Mouse (Mus musculus) macrophage (primary cell): Measurements from ENCODE around the gene Zfp652. TPM values are rescaled to one million over a fixed set of nuclear protein-coding genes. Genes with fewer than 3 reads are reported as not detected.
"Not testable (repeated sequence)": the region's sequence is repeated elsewhere in the genome, so short reads cannot be mapped to it uniquely, and the experiment has no call there.

ENCODE experiments used
- H3K27ac ChIP-seq: fragments of 350-480 bp; formaldehyde crosslinking; 2 replicates; pipeline ENCODE4 v1.9.0; 2021
- H3K36me3 ChIP-seq: fragments of 350-480 bp; formaldehyde crosslinking; 2 replicates; pipeline ENCODE4 v1.9.0; 2021; ENCODE audit errors: inconsistent target
- H3K4me3 ChIP-seq: fragments of 350-480 bp; formaldehyde crosslinking; 2 replicates; pipeline ENCODE4 v1.9.0; 2021; ENCODE audit errors: inconsistent target
- H3K79me2 ChIP-seq: fragments of 350-480 bp; formaldehyde crosslinking; 2 replicates; pipeline ENCODE4 v1.9.0; 2021; ENCODE audit errors: inconsistent target
- WGBS: methylation state at CpG from one replicate; pipeline ENCODE4 v1.1.7; 2026; ENCODE audit warnings: inconsistent platforms; ENCODE audit not compliant: missing documents; 5-methylcytosine and 5-hydroxymethylcytosine counted together
- polyA plus RNA-seq: library from polyadenylated mRNA; stranded (reverse); fragments of 250-400 nt; gene quantifications from 3 replicates; pipeline ENCODE4 v1.2.4, GENCODE M21; 2018; ENCODE audit warnings: inconsistent platforms

The Zfp652 gene
- polyA plus RNA-seq, 1 experiment from 2014 or later = 26.2 TPM

GRCm38 (mm10) chr11:95726156-95726555 lies 13.7 kb downstream of the Zfp652 start:
- Histone ChIP-seq H3K4me3 (no peak overlapping the region), H3K27ac (no peak overlapping the region), H3K79me2 (peaks cover 100% of the 10 kb centered on the region), H3K36me3 (no peaks in the 10 kb centered on the region)
- WGBS = 97% methylated on average over 4 of the region's 4 CpGs

GRCm38 (mm10) chr11:95727947-95728346 lies 15.5 kb downstream of the Zfp652 start:
- Histone ChIP-seq H3K27ac (no peak overlapping the region), H3K36me3 (no peaks in the 10 kb centered on the region), H3K79me2 (peaks cover 100% of the 10 kb centered on the region), H3K4me3 (no peak overlapping the region)
- 96% methylated on average over 5 of the region's 5 CpGs for WGBS

DNA sequence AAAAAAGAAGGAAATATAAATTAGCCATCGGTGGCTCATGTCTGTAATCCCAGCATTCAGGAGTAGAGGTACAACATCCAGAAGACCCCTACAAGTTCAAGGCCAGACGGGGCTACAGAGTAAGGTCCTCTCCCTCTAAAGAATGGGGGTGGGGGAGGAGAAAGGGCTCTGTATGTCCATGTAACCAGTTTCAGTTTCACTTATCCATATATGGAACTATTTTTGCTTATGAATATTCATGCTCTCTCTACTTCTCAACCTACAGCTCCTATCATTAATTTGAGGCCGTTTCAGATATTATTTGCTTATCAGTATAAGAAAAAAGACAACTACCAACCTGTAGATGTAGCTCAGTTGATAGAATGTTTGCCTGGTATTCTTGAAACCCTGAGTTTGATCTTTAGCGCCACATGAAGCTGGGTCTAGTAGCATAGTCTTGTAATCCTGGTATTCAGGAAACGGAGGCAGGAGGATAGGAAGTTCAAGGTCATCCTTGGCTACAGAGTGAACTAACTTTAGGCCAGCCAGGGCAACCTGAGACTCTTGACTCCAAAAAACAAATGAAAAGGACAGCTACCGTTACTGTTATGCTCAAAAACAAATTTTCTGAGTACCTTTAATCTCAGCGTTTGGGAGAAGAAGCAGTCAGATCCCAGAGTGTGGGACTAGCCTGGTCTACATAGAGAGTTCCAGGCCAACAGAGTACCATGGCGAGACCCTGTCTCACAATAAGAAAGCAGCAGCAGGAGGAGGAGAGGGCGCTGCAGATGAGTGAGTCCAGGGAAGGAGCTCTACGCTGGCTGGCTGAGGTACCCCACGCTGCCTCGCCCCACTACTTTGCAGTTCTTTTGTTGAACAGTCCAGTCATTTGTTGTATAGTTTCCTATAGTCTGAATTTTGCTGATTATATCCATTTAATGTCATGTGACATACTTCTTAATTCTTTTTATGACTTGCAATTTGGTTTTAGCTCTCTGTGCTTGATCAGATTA lies 16.7 kb downstream of the Zfp652 start:
- H3K36me3 ChIP-seq = no peaks in the 10 kb centered on the region
- H3K4me3 ChIP-seq = peak overlapping the region; percentile 15; the same call in 1 of the 2 replicates
- H3K27ac ChIP-seq = peak overlapping the region; percentile 4; the same call in 1 of the 2 replicates
- H3K79me2 ChIP-seq = peaks cover 100% of the 10 kb centered on the region
- 64% methylated on average over 12 of the region's 12 CpGs for WGBS

DNA sequence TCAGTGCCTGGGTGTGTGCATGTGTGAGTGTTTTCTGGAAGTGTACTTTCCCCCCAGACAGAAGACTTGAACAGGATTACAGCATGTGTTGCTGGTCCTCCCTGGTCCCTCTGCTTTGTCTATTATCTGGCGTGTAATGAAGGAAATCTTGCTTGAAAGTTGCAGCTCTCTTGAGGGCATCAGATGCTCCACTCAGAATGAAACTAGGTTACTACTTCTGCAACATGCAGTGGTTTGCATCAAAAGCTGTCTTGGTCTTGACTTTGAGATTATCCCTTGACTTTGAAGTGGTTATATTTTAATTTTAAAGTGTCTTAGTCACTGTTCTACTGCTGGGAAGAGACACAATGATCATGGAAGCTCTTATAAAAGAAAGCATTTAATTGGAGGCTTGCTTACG lies 22.0 kb downstream of the Zfp652 start:
- H3K27ac ChIP-seq = no peak overlapping the region
- H3K36me3 ChIP-seq = no peaks in the 10 kb centered on the region
- H3K79me2 ChIP-seq = peaks cover 100% of the 10 kb centered on the region
- 96% methylated on average over 2 of the region's 2 CpGs for WGBS
- no peak overlapping the region for H3K4me3 ChIP-seq

- Histone ChIP-seq H3K27ac (no peak overlapping the region), H3K79me2 (peaks cover 100% of the 10 kb centered on the region), H3K36me3 (no peaks in the 10 kb centered on the region), H3K4me3 (no peak overlapping the region)
- 13% methylated on average over 3 of the region's 3 CpGs for WGBS
Measured at GRCm38 (mm10) chr11:95737811-95738210, 25.3 kb downstream of the Zfp652 start.

- H3K27ac ChIP-seq = no peak overlapping the region
- H3K79me2 ChIP-seq = peaks cover 92% of the 10 kb centered on the region
- H3K36me3 ChIP-seq = 0 out of 2 replicates have a peak, but pooled peaks cover 5% of the 10 kb centered on the region
- H3K4me3 ChIP-seq = no peak overlapping the region
- 94% methylated on average over 2 of the region's 2 CpGs for WGBS
Measured at GRCm38 (mm10) chr11:95744521-95744920, 32.0 kb downstream of the Zfp652 start.

DNA sequence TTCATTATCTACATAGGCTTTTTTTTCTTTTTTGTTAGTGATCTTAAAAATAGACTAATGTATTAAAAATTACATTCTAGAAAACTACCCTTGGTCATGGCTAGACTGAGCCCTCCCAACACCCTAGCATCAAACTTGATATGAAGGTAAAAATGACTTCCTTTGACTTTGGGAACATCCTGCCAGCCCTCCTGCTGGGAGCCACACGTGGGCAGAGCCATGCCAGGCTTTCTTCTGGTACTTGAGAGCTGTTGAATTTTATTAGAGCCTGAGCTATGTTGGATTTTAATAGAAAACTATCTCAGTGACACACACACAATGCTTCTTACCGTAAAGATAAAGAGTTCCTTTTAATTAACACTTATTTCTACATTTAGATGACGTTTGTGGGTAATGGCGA lies 34.3 kb downstream of the Zfp652 start:
- H3K4me3 ChIP-seq = no peak overlapping the region
- H3K36me3 ChIP-seq = 0 out of 2 replicates have a peak, but pooled peaks cover 5% of the 10 kb centered on the region
- H3K27ac ChIP-seq = no peak overlapping the region
- WGBS = 90% methylated on average over 3 of the region's 4 CpGs
- peaks cover 73% of the 10 kb centered on the region for H3K79me2 ChIP-seq

DNA sequence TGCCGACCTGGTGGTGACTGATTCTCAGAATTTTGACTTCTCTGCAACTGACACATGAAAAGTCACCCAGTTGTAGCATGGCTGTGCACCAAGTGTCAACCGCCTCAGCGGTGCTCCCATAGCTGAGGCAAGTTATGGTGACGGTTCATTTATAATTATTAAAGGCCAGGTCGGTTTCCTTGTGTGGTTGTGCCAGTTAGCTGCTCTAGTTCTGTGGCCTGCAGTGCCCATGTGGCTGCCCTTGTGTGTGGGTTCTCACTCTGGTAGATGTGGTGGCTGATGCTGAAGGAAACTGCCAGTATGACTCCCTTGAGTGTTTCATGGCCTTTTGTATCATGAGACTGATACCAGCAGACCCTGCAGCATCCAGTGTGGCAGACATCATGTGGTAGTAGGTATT lies 35.9 kb downstream of the Zfp652 start:
- peak overlapping the region; percentile 48 for H3K27ac ChIP-seq
- peaks cover 58% of the 10 kb centered on the region for H3K79me2 ChIP-seq
- no peak overlapping the region for H3K4me3 ChIP-seq
- 71% methylated on average over 5 of the region's 5 CpGs for WGBS
- H3K36me3 ChIP-seq = peaks cover 14% of the 10 kb centered on the region

DNA sequence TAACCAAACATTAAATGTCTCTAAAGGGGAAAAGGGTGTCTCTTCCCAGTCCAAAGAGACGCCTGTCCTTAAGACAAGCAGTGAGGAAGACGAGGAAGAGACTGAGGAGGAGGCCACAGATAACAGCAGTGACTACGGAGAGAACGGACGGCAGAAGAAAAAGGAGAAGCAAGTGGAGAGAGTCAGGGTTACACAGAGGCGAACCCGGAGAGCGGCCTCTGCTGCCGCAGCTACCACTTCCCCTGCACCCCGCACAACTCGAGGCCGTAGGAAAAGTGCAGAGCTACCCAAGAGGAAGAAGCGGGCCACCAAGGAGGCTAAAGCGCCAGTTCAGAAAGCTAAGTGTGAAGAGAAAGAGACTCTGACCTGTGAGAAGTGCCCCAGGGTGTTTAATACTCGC lies 37.1 kb downstream of the Zfp652 start:
- Histone ChIP-seq H3K36me3 (peaks cover 25% of the 10 kb centered on the region), H3K4me3 (no peak overlapping the region), H3K79me2 (peaks cover 45% of the 10 kb centered on the region), H3K27ac (peak overlapping the region; percentile 68)
- WGBS = 5% methylated on average over 15 of the region's 15 CpGs

- Histone ChIP-seq H3K36me3 (peaks cover 39% of the 10 kb centered on the region), H3K4me3 (no peak overlapping the region)
Measured at GRCm38 (mm10) chr11:95750995-95751394, 38.5 kb downstream of the Zfp652 start.

DNA sequence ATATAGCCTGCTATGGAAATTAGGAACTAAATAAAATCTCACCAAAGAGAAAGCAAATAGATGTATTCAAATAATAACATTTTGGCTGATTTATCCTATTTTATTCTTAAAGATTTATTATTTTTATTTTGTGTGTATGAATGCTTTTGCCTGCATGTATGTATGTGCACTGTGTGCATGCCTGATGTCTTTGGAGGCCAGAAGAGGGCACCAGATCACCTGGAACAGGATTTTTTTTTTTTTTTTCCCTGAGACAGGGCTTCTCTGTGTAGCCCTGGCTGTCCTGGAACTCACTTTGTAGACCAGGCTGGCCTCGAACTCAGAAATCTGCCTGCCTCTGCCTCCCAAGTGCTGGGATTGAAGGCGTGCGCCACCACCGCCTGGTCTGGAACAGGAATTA lies 42.7 kb downstream of the Zfp652 start:
- 100% methylated on average over 2 of the region's 4 CpGs for WGBS
- peaks cover 49% of the 10 kb centered on the region for H3K36me3 ChIP-seq
- H3K27ac ChIP-seq, H3K79me2 ChIP-seq, H3K4me3 ChIP-seq: not testable (repeated sequence)

More at GRCm38 (mm10) chr11:95750995-95751394, 38.5 kb downstream of the Zfp652 start:
- Histone ChIP-seq H3K79me2 (peaks cover 31% of the 10 kb centered on the region), H3K27ac (no peak overlapping the region)
- WGBS = no CpG with 5 or more reads among the region's 1 CpGs

DNA sequence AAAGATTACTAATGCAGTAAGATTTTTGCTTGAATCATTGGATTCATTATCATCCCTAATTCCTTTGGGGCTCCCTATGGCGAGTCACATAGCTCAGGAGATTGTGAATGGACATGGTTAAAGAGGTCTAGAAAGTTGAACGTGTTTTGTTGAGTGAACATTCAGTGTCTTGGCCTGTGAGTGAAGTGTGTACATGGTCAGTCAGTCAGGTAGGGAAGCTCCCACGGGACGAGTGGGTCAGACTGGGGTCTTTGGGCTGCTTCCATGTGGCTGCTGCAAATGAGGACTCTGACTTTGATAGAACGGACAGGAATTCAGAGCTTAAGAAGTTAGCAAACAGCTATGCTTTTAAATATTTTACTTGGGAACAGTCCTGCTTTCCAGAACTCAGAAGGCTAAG lies 48.0 kb downstream of the Zfp652 start:
- 100% methylated on average over 5 of the region's 5 CpGs for WGBS
- Histone ChIP-seq H3K79me2 (no peaks in the 10 kb centered on the region), H3K36me3 (peaks cover 42% of the 10 kb centered on the region), H3K27ac (no peak overlapping the region), H3K4me3 (no peak overlapping the region)

DNA sequence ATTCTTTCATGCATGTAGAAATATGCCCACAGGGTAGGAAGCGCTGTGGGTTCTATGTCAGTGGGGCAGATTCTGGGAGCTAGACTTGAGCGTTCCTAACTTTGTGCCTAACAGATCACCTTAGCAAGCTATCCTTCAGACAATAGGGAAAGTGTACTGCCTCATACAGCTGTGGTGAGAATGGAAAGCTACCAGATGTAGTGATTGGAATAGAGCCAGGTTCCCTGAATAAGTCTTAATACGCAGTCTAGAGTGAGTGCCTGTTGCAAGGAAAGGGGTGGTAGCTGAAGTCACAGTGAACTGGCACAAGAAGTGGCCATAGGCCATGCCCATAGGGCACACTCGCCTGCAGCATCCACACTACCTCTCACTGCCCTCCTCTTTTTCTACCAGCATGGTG lies 50.5 kb downstream of the Zfp652 start:
- peaks cover 28% of the 10 kb centered on the region for H3K36me3 ChIP-seq
- no peak overlapping the region for H3K27ac ChIP-seq
- 100% methylated on average over 3 of the region's 4 CpGs for WGBS
- no peaks in the 10 kb centered on the region for H3K79me2 ChIP-seq
- H3K4me3 ChIP-seq = no peak overlapping the region

DNA sequence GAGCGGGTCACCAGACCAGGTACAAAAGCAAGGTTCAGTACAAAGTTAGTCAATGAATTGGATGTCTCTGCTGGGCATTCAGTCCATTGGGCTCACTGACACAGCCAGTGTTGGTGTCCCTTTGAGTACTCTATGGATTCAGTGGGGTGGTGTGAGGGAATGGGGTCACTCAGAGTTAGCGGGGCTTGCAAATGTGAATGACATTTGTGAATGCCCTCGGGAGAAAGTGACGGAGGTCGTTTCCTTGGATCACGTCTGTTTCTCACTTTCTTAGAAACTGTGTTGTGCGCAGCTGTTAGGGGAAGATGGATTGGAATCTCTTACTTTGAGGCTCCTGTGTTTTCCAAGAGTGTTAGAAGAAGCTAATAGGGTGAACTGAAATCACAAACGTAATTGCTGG lies 52.3 kb downstream of the Zfp652 start:
- WGBS = 91% methylated on average over 8 of the region's 8 CpGs
- no peak overlapping the region for H3K4me3 ChIP-seq
- H3K36me3 ChIP-seq = peaks cover 41% of the 10 kb centered on the region
- H3K27ac ChIP-seq = no peak overlapping the region
- no peaks in the 10 kb centered on the region for H3K79me2 ChIP-seq

DNA sequence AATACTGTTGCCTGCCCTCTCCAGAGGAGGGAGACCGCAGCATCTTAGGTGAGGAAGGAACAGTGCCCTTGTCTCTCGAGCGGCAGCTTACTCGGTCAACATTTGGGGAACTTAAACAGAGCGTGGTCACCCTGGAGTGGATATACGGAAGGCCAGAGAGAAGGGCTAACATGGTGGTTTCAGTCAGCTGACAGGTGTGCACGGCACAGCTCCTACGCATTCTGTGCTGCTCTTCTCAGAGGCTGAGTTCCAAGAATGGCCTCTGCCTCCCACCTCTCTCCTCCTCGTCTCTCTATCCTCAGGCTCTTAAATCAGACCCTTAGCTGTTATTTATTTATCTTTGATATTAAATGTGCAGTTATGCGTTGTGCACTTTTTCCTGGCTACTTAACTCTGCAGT lies 52.9 kb downstream of the Zfp652 start:
- peaks cover 41% of the 10 kb centered on the region for H3K36me3 ChIP-seq
- WGBS = 75% methylated on average over 10 of the region's 10 CpGs
- no peaks in the 10 kb centered on the region for H3K79me2 ChIP-seq
- H3K4me3 ChIP-seq = no peak overlapping the region
- no peak overlapping the region for H3K27ac ChIP-seq
